8 mouse cellular contexts compared by ENCODE assay signal in the genomic region with DNA sequence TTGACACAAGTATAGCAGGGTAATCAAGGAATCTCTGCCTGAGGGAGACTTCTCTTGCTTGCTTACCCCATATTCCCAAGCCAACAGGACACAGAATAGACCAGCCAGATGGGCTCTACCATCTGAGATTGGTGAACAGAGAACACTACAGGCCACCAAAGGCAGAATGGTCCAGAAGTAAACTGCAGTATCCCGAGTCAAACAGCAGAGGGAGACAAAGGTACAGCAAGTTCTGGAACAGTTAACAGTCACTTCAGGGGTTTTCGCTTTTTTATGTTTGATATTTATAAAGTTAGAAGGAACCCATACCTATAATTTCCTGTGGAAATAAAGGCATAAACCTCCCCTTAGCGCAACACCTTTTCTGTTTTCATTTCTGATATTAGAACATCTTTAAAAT.
DNase-seq lines count a peak whose midpoint lies in the region; ATAC-seq and TF ChIP-seq lines count a peak whose summit lies in the region.
"Had no signal": no experiment of that assay in that cellular context is flagged by ENCODE, and none has a peak within 500 bp of the region (broad histone marks: within the 10 kb centered on the region; RNA-seq: fewer than 3 reads in every experiment).

No protein-coding gene starts in this region.

- H3K9me3 ChIP-seq in kidney, embryonic 15.5 days (replicated peaks) = peaks cover 4% of the 10 kb centered on the region; the same call in 1 of the 2 replicates
- peaks cover 7% of the 10 kb centered on the region for H3K9me3 ChIP-seq in G1E (replicated peaks)

- WGBS in kidney, embryonic 15.5 days = 36% methylated on average over 3 of the region's 3 CpGs

- no peak overlapping the region for H3K4me2 ChIP-seq in kidney, embryonic 15.5 days

- ATAC-seq in kidney, embryonic 15.5 days (replicated peaks; ENCODE audit: low FRiP score) = no peak
- ATAC-seq in G1E (ENCODE audit: extremely low read depth, insufficient number of reproducible peaks, low FRiP score, poor library complexity, severe bottlenecking) = peak; percentile 22; the same call in 1 of the 2 replicates

- H3K36me3 ChIP-seq in kidney, embryonic 15.5 days = no peaks in the 10 kb centered on the region
- no peaks in the 10 kb centered on the region for H3K36me3 ChIP-seq in G1E (replicated peaks)

- no peaks in the 10 kb centered on the region for H3K4me1 ChIP-seq in kidney, embryonic 15.5 days
- no peaks in the 10 kb centered on the region for H3K4me1 ChIP-seq in G1E (ENCODE audit: insufficient read depth, low read depth, low read length)

- no peak overlapping the region for H3K9ac ChIP-seq in kidney, embryonic 15.5 days

- TF ChIP-seq CTCF in G1E (IDR thresholded peaks at IDR 0.05; ENCODE audit: low read depth, low read length) = 0 out of 2 replicates have a peak, but pooled peaks have one; percentile 11

- no peak overlapping the region for H3K4me3 ChIP-seq in kidney, embryonic 15.5 days (replicated peaks)
- H3K4me3 ChIP-seq in G1E (ENCODE audit: low read depth, low read length) = no peak overlapping the region

- DNase-seq in kidney, adult 11 months = peak; percentile 12
- peak; percentile 1 for DNase-seq in A20 (ENCODE audit: low read depth, low spot score)
- DNase-seq in G1E (ENCODE audit: low spot score) = no peak
- DNase-seq in kidney, adult 9 months = peak; percentile 67
- no peak for DNase-seq in gastrocnemius, adult 8-10 months (ENCODE audit: low spot score in 2 of 2)
- DNase-seq in thymus, postnatal 10 days (ENCODE audit: low spot score in 2 of 2) = no peak

- H3K27ac ChIP-seq in kidney, embryonic 15.5 days = no peak overlapping the region
- H3K27ac ChIP-seq: macrophage had no signal

- no peaks in the 10 kb centered on the region for H3K27me3 ChIP-seq in kidney, embryonic 15.5 days
- H3K27me3 ChIP-seq in G1E (ENCODE audit: insufficient read depth, low read length) = no peaks in the 10 kb centered on the region

Comparison
In these comparisons a context has a peak if more than half of its experiments do, and no peak if none do; other contexts are left out.
1. DNase-seq: peak in kidney, adult 11 months (single experiment), A20 (single experiment) and kidney, adult 9 months (single experiment); none in G1E (single experiment), gastrocnemius, adult 8-10 months (0 of 2) and thymus, postnatal 10 days (0 of 2).